Mouse (Mus musculus) hindbrain, embryonic 11.5 days (tissue): ENCODE results near the gene Fancc. TPM values are rescaled to one million over a fixed set of nuclear protein-coding genes. Genes with fewer than 3 reads are reported as not detected.

Source experiments
- ATAC-seq: fragments of 200-750 bp; cut with Nextera tagmentation; 2 replicates; pipeline ENCODE4 v1.8.0; 2017; ENCODE audit warnings: mild to moderate bottlenecking, moderate TSS enrichment, moderate library complexity; ENCODE audit not compliant: low FRiP score
- DNase-seq: peaks from one replicate; pipeline ENCODE4 v3.0.0-alpha.2; 2015; ENCODE audit warnings: low spot score
- H3K27ac ChIP-seq: fragments of 300-500 bp; sonication (generic); 2 replicates; pipeline ENCODE4 v1.5.1; 2014; ENCODE audit warnings: mild to moderate bottlenecking, low read depth, low read length
- H3K27me3 ChIP-seq: fragments of 300-500 bp; sonication (generic); 2 replicates; pipeline ENCODE4 v1.6.1; 2014; ENCODE audit warnings: mild to moderate bottlenecking, low read length, moderate library complexity, mixed read lengths; ENCODE audit not compliant: control insufficient read depth, insufficient read depth
- H3K36me3 ChIP-seq: fragments of 300-500 bp; sonication (generic); 2 replicates; pipeline ENCODE4 v1.6.1; 2014; ENCODE audit warnings: mild to moderate bottlenecking, low read length, moderate library complexity, mixed read lengths; ENCODE audit not compliant: control insufficient read depth, insufficient read depth
- H3K4me1 ChIP-seq: fragments of 300-500 bp; sonication (generic); replicated peaks from 2 replicates; pipeline ENCODE4 v1.6.1; 2014; ENCODE audit warnings: low read length, mixed read lengths; ENCODE audit not compliant: control insufficient read depth, insufficient read depth
- H3K4me2 ChIP-seq: fragments of 300-500 bp; sonication (generic); replicated peaks from 2 replicates; pipeline ENCODE4 v1.6.1; 2014; ENCODE audit warnings: mild to moderate bottlenecking, low read depth, low read length
- H3K4me3 ChIP-seq: fragments of 300-500 bp; sonication (generic); 2 replicates; pipeline ENCODE4 v1.5.1; 2014; ENCODE audit warnings: low read depth, low read length
- H3K9ac ChIP-seq: fragments of 300-500 bp; sonication (generic); 2 replicates; pipeline ENCODE4 v1.6.1; 2014; ENCODE audit warnings: low read depth, low read length
- H3K9me3 ChIP-seq: fragments of 300-500 bp; sonication (generic); 2 replicates; pipeline ENCODE4 v1.6.1; 2016; ENCODE audit warnings: low read length; ENCODE audit not compliant: control insufficient read depth
- WGBS: fragments of 180-500 bp; shearing (Covaris S2); extraction: QIAGEN DNeasy Blood & Tissue Kit; methylation state at CpG from one replicate; pipeline ENCODE4 v1.1.7; 2014; 5-methylcytosine and 5-hydroxymethylcytosine counted together
- polyA plus RNA-seq: library from polyadenylated mRNA; unstranded; fragments of >200 nt; fragmentation: Nextera tagmentation; extraction: Ambion mirVana; gene quantifications from 2 replicates; pipeline ENCODE4 v1.2.1, GENCODE M21; 2014

Fancc gene
- polyA plus RNA-seq, 1 experiment from 2014 or later = 26.1 TPM

DNA sequence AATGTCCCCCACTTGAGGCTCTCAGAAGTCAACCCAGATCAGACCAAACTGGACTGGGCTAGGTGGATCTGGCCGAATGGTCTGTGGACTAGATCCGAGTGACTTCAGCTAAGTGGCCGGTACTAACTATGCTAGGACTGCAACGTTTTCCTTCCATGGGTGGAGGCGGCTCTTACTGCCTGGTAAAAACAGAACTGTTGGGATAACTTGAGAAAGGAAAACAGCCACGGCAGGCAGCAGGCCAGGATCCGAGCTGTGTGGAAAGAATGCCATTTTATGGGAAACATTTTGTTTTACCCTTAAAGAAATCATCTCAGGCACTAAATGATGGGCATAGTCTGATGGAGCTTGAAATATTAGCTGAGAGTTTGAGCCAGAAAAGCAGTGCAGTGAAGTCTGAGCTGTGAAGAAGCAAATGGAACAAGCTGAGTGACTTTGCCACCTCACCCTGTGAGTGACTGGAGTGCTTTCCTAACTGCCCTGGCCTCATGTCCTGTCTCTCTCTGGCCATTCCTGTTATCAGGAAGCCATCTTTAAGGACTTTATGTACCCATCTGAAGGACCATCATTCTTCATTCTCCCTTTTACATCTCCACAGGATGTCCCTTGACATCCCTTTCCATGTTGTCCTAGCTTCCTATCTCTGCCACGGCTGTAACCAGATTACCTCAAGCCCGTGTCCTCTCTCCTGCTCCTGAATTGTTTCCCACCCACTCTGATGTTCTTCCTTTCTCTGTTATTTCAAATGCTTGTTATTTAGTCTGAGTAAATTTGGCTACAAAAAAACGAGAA, 254.5 kb downstream of the Fancc start:
- WGBS = 79% methylated on average over 10 of the region's 10 CpGs
- DNase-seq = no peak
- 0 out of 2 replicates have a peak, but pooled peaks cover 2% of the 10 kb centered on the region for H3K27me3 ChIP-seq
- H3K4me2 ChIP-seq = no peak overlapping the region
- H3K4me3 ChIP-seq = no peak overlapping the region
- no peak for ATAC-seq
- peaks cover 4% of the 10 kb centered on the region; the same call in 1 of the 2 replicates for H3K4me1 ChIP-seq
- H3K9ac ChIP-seq = no peak overlapping the region; the same call in 1 of the 2 replicates
- no peaks in the 10 kb centered on the region for H3K9me3 ChIP-seq
- no peak overlapping the region for H3K27ac ChIP-seq
- no peaks in the 10 kb centered on the region for H3K36me3 ChIP-seq

DNA sequence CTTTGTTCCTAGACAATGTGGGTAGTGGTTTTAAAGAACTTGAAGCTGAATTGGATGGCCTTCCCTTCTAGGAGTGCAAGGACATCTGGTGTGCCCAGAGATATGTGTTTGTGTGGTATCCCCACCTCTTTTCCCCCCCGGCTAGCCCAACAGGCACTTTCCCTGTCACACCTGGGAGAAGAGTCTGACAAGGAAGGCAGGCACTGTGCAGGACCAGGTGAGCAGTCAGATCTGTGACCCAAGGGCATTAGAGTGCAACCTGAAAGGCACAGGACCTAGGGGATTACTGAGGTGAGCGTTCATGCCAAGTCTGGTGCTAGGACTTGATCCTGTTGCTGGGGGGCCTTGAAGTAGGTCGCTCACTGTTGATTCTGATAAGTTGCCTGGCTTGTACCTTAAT, 255.4 kb downstream of the Fancc start:
- Histone ChIP-seq H3K4me1 (peaks cover 4% of the 10 kb centered on the region; the same call in 1 of the 2 replicates), H3K9me3 (no peaks in the 10 kb centered on the region), H3K27ac (no peak overlapping the region), H3K27me3 (0 out of 2 replicates have a peak, but pooled peaks cover 2% of the 10 kb centered on the region), H3K9ac (no peak overlapping the region), H3K36me3 (no peaks in the 10 kb centered on the region), H3K4me2 (0 out of 2 replicates have a peak overlapping the region, but pooled peaks have one; percentile 6), H3K4me3 (no peak overlapping the region)
- DNase-seq = no peak
- WGBS = 94% methylated on average over 3 of the region's 3 CpGs
- ATAC-seq = no peak

DNA sequence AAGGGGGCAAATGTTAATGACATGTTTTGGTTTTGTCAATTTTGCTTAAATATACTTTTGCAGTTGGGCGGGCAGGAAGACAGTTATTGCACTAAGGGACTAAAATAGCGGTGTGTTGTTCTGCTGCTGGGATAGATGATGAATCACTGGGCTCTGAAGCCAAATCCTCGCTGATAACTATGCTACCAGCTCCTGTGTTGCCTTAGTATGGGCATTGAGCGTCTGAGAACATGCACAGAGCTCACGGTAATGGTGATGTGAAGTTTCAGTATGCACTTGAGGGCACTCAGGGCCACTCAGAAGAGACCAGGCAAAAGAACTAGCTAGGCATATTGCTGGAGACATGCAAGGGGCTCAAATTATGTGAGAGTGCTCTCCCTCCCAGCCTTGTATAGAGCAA, 256.2 kb downstream of the Fancc start:
- no peak for DNase-seq
- H3K4me1 ChIP-seq = peaks cover 4% of the 10 kb centered on the region; the same call in 1 of the 2 replicates
- H3K4me2 ChIP-seq = peak overlapping the region; percentile 96
- no peaks in the 10 kb centered on the region for H3K36me3 ChIP-seq
- peak overlapping the region; percentile 69 for H3K4me3 ChIP-seq
- 64% methylated on average over 5 of the region's 5 CpGs for WGBS
- H3K9ac ChIP-seq = peak overlapping the region; percentile 80; the same call in 1 of the 2 replicates
- ATAC-seq = no peak
- 0 out of 2 replicates have a peak, but pooled peaks cover 2% of the 10 kb centered on the region for H3K27me3 ChIP-seq
- no peaks in the 10 kb centered on the region for H3K9me3 ChIP-seq
- no peak overlapping the region for H3K27ac ChIP-seq

DNA sequence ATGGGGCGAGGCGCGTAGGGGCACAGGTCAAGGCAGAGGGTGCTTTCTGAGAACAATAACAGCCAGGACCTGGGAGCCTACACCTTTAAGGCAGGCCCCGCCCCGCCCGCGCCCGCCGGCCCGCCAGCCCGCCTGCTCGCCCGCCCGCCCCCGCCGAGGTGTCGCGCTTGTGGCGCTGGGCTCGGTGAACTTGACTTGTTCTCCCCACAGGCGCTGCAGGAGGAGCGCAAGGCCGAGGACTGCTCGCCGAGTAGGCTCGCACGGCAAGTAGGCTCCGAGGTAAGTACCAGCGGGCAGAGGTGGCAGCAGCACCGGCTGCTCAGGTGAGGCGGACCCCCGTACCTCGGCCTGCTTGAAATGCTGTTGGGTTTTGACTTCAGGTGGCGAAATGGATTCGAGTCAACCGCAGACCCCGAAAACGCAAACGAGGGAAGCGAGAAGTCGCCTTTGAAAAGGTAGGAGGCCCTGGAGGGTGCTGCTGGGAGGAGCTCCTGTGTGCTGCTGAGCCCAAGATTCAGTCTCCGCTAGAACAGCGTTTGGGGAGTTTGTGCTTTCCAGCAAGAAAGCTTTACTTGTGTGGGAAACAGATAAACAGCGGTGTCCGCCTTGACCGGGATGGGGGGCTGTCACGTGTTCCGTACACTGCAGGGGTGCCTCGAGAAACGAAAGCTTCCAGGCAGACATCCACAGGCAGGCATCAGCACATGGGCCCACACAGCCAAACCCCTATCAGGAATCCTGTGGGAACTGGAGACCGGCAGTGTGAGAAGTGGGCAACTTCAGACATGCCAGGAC, 257.0 kb downstream of the Fancc start:
- 1% methylated on average over 48 of the region's 51 CpGs for WGBS
- Histone ChIP-seq H3K4me3 (peak overlapping the region; percentile 69), H3K36me3 (no peaks in the 10 kb centered on the region), H3K9ac (peak overlapping the region; percentile 80), H3K27ac (peak overlapping the region; percentile 47; the same call in 1 of the 2 replicates), H3K4me2 (peak overlapping the region; percentile 96), H3K4me1 (peaks cover 4% of the 10 kb centered on the region; the same call in 1 of the 2 replicates), H3K9me3 (no peaks in the 10 kb centered on the region), H3K27me3 (0 out of 2 replicates have a peak, but pooled peaks cover 2% of the 10 kb centered on the region)
- peak; percentile 85 for ATAC-seq
- peak; percentile 71 for DNase-seq

DNA sequence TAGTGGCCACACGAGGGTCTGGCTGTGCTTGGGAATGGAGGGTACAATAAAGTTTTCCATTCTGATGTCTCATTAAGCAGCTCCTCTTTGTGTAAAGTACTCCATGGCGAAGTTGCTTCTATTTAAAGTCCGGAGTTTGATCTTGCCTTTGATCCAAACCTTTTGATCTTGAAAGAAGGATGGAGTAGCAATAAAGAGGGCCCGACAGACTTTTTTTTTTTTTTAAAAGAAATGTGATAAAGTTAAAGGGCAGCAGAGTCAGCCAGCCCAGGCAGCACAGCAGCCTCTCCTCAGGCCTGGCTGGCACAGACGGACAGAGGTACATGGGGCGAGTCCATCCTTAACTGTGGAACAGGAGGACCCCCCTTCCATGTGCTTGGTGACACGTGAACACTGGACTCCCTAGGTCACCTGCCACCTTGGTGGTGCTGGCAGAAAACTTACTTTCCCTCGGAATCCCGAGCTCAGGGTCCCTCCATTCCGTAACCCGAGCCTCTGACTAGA, 257.7 kb downstream of the Fancc start:
- no peak overlapping the region; the same call in 1 of the 2 replicates for H3K27ac ChIP-seq
- peak; percentile 53 for DNase-seq
- 4% methylated on average over 11 of the region's 11 CpGs for WGBS

DNA sequence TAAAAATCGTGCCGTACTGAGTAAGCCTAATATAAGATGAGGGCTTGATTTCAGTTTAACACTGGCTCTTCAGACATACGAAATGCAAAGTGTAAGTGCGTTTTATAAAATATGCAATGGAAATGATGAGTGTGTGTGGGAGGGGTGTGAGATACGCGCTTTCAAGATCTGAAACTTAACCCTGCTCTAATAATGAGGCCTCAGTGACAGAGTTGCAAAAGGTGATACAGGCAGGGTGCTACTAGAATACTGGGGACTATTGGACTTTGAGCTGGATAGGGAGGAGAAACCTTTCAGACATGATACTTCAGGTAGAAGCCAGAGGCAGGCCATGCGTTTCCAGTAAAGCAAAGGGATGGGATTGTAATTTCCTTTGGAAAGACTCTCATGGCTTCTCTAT, 259.0 kb downstream of the Fancc start:
- DNase-seq (no peak), ATAC-seq (no peak)
- no peak overlapping the region for H3K9ac ChIP-seq
- H3K4me3 ChIP-seq = no peak overlapping the region
- 0 out of 2 replicates have a peak, but pooled peaks cover 2% of the 10 kb centered on the region for H3K4me1 ChIP-seq
- H3K27me3 ChIP-seq = 0 out of 2 replicates have a peak, but pooled peaks cover 2% of the 10 kb centered on the region
- no peaks in the 10 kb centered on the region for H3K36me3 ChIP-seq
- WGBS = 93% methylated on average over 7 of the region's 7 CpGs
- H3K27ac ChIP-seq = no peak overlapping the region
- H3K4me2 ChIP-seq = no peak overlapping the region
- no peaks in the 10 kb centered on the region for H3K9me3 ChIP-seq

More for the DNA sequence above, 257.7 kb downstream of the Fancc start:
- H3K27me3 ChIP-seq = 0 out of 2 replicates have a peak, but pooled peaks cover 2% of the 10 kb centered on the region
- peak overlapping the region; percentile 80 for H3K9ac ChIP-seq
- no peaks in the 10 kb centered on the region for H3K36me3 ChIP-seq
- H3K4me2 ChIP-seq = peak overlapping the region; percentile 96
- H3K4me1 ChIP-seq = peaks cover 3% of the 10 kb centered on the region; the same call in 1 of the 2 replicates
- H3K4me3 ChIP-seq = peak overlapping the region; percentile 69
- peak; percentile 72 for ATAC-seq
- no peaks in the 10 kb centered on the region for H3K9me3 ChIP-seq

DNA sequence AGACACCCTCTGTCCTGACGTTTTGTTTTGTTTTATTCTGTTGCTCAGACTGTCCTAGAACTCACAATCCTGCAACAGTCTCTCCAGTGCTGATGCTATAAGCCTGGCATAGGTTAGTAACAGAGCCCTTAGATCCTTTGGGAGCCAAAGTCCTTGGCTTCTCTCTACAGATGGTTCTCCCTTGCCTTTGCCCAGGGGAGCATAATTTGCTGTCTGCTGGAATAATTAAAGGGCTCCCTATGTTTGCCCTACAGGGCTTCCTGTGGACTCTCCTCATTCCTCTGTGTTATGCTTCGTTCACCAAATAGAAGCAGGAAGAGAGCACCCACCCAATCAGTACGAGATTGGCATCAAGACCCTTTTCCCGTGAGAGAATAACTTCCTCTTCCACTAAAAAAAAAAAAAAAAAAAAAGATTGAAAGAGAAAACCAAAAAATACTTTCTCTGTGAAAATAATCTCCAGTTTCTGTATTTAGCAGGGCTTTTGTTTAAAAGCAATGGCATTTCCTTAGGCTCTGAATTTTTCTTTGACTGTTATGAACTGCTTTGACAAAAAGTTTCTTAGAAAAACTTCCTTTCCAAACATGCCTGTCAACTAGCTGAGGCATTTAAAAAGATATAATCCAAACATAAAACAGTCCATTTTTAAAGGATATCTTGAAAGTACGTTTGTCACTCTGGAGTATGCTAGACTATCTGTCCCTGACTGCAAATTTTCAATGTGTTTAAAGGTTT, 260.8 kb downstream of the Fancc start:
- Histone ChIP-seq H3K4me3 (no peak overlapping the region), H3K27ac (no peak overlapping the region), H3K4me1 (0 out of 2 replicates have a peak, but pooled peaks cover 2% of the 10 kb centered on the region), H3K9ac (no peak overlapping the region), H3K9me3 (no peaks in the 10 kb centered on the region), H3K27me3 (0 out of 2 replicates have a peak, but pooled peaks cover 2% of the 10 kb centered on the region), H3K4me2 (no peak overlapping the region), H3K36me3 (no peaks in the 10 kb centered on the region)
- DNase-seq (no peak), ATAC-seq (no peak)
- 66% methylated on average over 5 of the region's 5 CpGs for WGBS

DNA sequence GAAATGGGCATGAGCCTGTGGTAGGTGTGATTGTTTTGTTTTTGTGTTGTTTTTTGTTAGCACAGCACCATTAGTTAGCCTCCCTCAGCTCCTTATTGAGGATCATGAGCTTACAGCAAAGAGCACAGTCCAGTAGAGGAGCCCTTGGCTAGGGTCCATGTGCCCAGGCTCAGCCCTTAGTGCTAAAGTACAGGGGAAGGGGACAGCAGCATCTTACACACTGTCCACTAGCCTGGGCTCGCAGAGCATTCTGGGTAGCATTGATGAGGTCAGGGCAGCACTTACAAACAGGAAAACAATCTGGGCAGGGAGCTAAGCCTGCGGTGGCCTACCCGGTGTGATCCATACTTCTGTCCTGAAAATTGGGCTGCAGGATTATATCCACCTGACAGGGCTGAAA, 261.5 kb downstream of the Fancc start:
- H3K4me2 ChIP-seq = no peak overlapping the region
- no peak overlapping the region for H3K27ac ChIP-seq
- H3K9ac ChIP-seq = no peak overlapping the region
- DNase-seq (no peak), ATAC-seq (no peak)
- 0 out of 2 replicates have a peak, but pooled peaks cover under 1% of the 10 kb centered on the region for H3K27me3 ChIP-seq
- H3K36me3 ChIP-seq = no peaks in the 10 kb centered on the region
- H3K9me3 ChIP-seq = no peaks in the 10 kb centered on the region
- WGBS = 76% methylated on average over 3 of the region's 3 CpGs
- no peaks in the 10 kb centered on the region for H3K4me1 ChIP-seq
- no peak overlapping the region for H3K4me3 ChIP-seq
